Mouse (Mus musculus): ENCODE measurements at regions not wholly inside any gene's neighbourhood (a gene's known extent, or its start where the extent isn't known, plus 50 kb on each side); places are given as distances from the start of the nearest gene placed in this dataset.

DNA sequence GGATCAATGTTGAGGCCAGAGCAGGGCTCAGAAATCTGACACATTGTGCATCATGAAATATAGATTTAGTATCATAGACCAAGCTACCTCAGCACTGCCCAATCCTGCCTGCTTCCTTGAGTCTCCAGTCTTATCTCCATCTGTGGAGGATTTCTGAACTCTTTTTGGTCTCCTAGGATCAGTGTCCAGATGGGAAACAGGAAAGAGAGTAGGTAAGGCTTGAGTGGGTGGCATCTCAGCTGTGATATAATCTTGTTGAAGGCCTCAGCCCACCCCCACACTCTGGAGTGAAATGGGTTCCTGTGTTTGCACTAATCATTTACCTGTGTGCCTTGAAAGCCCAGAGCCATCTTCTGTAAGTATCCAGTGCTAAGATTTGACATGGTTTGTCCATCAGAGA lies 74.3 kb upstream of the Aff3 start:
- DNase-seq = no peak

DNA sequence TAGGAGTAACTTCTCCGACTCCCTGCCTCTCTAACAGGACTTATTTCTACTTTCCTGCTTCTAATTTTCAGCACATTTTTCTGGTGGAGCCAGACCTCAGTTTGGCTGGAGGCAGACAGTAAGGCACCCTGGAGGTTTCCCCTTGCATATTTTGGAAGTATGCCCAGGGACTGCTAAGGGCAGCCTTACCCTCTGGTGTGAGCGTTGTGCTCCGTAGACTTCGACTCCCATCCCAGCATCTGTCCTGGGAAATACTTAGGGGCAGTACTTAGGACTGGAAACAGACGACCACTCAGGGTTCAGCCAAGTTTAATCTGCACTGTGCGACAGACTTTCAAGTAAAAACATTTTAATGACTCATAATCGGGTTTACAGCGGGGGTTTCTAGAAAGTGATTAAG lies 71.0 kb upstream of the Aff3 start:
- DNase-seq = no peak

DNA sequence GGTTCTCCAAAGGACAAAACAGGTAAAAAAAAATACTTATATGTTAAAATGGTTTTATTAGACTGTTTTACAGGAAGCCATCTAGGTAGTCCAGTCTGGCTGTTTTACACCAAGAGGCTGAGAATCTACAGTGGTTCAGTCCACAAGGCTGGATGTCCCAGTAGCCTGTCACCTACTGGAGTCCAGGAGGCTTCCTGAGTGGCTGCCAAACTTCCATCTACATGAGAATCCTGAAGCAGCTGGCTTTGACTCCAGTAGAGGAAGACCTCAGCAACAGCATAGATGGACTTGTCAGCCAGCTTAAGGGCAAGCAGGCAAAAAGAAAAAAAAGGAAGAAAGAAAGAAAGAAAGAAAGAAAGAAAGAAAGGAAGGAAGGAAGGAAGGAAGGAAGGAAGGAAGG lies 68.4 kb upstream of the Aff3 start:
- DNase-seq = no peak

DNA sequence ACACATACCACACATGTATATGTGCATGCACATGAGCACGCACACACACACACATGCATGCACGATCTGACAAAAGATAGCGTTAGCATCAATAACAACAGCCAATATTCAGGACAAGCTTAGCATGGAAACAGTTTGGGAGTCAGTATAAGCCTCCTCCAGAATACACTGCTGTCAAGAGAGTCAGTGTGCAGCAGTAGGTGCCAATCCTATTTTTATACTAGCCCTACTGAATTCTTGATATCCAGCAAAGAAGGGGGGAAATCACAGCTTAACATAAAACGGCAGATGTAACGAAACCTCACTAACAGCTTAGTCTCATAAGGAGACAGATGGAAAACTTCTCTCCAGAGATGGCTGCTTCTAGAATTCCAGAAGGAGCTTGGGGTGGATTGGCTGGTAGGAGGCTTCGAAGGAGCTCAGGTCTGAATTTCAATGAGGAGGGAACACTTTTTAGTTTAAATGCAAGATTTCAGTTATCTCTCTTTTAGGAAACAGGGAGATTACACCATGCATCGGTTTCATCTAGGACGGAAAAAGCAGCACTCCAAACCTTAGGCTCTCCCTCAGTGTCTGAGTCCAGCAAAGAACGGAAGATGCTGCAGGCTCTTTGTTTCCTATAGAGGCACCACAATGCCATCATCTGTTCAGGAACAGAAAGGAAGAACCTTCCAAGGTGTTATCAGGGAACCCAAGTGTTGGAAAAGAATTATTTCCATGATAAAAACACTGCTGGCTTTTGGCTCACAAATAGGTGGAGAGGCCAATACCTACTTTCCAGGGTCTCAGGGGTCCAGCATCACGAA lies 65.4 kb upstream of the Aff3 start:
- no peak for DNase-seq

DNA sequence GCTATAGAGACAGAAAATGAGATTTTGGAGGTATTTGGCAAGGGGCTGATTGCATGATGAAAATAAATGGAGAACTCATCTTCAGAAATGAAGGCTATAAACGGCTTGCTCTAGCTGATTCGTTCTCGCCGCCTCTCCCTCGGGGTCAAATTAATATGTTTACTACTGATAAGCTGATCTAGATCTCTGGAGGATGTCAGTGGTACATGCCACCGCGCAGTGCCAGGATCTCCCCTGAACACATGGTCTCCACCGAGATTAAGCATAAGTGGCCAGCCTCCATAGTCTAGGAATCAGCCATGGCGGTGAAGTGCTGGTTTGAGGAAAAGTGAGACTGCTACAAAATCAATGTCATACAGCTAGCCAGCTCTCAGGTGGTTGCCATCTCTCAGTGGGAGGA lies 61.0 kb upstream of the Aff3 start:
- no peak for DNase-seq

DNA sequence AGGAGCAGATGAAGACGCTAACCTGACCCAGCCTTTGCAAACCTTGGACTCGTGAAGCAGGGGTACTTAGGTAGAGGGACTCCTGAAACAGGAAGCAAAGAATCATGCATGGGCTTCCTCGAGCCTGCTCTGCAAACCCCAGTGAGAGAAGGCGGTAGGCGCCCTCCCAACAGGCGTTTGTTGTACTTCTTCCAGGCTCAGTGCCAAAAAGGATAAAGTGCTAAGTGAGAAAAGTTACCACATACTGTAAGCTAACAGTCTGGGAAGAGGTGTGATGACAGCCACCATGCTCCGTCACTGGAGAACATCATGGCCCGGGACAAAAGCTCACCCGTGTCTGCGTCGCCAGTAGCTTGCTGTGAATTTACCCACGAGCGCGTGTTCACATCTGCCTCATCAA lies 59.9 kb upstream of the Aff3 start:
- DNase-seq = no peak

DNA sequence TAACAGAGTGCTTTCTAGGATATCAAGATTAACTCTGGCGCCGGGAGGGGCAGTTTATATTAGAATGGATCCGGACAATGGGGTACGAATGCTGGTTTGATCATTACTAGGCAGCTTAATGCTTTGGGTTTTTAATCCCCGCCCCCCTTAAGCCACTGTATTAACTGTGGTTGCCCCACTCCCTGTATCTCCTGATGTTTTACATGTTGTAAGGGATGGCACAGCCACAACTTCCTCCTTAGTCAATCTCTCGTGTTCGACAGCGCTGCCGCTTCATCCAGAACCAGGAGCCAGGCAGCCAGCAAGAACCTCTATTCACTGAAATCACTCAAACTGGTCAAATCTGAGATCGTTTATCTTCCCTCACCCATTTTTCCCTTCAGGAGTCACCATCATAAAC lies 57.4 kb upstream of the Aff3 start:
- no peak for DNase-seq

DNA sequence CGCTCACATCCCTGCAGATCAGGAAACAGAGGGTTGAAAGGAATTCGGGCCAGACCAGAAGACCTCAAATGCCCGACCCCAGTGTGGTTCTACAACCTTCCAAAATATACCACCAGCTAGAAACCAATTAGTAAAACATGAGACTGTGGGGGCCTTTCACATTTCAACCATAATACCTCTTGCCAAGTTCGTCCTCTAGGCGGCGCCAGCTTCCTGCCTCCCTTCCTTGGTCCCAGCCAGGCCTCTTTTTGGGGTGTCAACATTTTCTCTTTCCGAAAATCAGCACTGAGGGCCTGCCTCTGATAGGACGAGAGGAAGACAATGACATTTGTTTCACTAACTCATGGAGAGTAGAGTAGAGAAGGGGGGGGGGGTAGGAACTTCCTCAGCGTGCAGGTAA lies 55.5 kb upstream of the Aff3 start:
- DNase-seq = peak in 1 of 2 experiments; percentile 5

DNA sequence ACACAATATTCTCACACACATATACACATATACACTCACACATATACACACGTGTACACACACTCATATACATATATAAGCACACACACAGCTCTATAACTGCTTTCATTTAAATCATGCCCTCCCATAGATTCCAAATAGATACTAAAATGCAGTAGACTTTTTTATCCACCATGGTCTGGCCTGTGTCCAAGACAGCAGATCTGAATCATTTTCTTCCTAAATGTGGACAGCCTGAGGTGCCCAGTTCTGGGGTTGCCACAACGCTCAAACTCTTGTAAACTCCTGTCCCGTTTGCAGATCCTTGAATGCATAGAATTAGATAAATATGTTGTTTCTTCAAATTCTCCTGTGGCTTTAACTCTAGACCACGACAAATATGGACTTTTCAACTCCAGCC lies 50.9 kb upstream of the Aff3 start:
- DNase-seq = no peak
